Mouse (Mus musculus): ENCODE results near the gene Spice1. TPM values are rescaled to one million over a fixed set of nuclear protein-coding genes. Genes with fewer than 3 reads are reported as not detected.
A peak's percentile ranks its signal among the peaks of the same experiment; 100 is the strongest.

The Spice1 gene
- 28.1 and 31.2 TPM in 2 replicates for polyA plus RNA-seq (2015; fragmentation: Nextera tagmentation; extraction: Ambion mirVana)

DNA sequence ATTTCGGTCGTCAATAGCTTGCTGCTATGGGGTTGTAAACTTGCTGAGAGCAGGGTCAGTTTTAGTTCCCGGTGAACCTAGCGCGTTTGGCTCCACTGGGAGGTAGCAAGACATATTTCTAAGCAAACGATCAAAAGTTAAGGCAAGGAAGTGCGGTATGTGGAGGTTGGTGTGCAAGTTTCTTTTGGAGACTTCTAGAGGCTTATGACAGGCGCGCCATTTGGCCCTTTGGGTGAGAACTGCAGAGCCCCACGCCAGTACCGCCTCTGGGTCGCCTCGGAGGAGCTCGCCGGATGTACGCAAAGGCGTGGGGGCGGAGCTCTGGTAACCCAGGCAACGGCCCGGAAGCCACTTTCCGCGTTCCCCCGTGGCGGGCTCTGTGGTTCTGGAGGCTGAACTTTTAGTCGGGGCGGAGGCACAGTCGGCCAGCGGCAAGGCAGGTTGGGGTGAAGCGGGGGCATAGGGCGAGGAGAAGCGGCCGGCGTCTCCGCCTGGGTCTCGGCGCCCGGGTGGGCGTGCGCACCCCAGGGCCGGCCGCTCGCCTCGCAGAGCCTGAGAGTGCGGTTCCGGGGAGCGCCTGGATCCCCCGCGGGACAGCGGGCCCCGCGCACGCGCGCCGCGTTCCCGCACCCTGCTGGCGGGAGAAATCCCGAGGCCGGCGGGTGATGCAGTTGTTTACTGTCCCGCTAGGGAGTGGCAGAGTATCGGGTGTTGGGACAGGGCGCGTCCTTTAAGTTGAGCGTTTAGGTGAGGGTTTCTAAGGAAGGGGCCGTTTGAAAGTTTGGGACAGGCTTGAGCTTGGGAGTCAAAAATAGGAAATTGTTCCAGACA, at the start of gene Spice1:
Spice1 (plus strand) TSS at position 51 of the 831 bp plus-strand sequence.
- H3K4me1 ChIP-seq = peaks cover 19% of the 10 kb centered on the region
- H3K36me3 ChIP-seq = no peaks in the 10 kb centered on the region
- peak within 1 kb of the TSS; percentile 73 for H3K4me2 ChIP-seq
- peak within 1 kb of the TSS; percentile 96 for H3K27ac ChIP-seq
- no peaks in the 10 kb centered on the region for H3K9me3 ChIP-seq (replicated peaks)
- WGBS = under 1% methylated on average over 67 of the region's 67 CpGs
- peak within 1 kb of the TSS; percentile 77 for H3K4me3 ChIP-seq (replicated peaks)
- peak within 1 kb of the TSS; percentile 69 for H3K9ac ChIP-seq
- H3K27me3 ChIP-seq = no peaks in the 10 kb centered on the region
- ATAC-seq (replicated peaks; ENCODE audit: low FRiP score) = peak; percentile 99

DNA sequence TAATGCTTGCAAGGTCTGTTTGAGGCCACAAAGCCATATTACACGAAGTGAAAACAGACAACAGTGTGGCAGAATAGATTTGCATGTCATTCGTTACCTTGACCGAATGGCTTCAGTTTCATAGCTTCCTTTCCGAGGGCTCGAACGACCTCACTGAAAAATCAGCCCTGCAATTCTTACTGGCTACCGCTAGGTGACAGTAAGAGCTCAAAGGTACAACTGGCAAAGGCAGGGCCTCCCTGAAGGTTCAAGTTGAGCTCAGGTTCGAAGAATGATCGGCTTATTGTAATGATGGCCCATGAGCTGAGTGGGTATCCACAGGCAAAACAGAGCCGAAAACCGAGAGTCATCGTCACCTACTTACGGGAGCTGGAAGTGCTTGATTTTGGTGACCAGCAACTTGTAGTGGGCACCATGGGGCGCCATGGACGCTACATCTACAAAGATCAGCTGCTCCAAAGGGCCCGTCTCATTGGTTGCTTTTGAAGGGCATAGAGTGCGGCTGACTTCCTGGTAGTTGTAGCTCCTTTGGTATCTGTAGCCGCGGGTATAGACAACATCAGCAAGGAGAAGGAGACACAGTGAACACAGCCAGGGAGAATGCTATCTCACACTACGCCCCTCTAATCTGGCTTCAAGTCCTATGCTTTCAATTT, 47.4 kb upstream of the Spice1 start:
- Histone ChIP-seq H3K27ac (no peak overlapping the region), H3K27me3 (no peaks in the 10 kb centered on the region), H3K4me3 (replicated peaks) (no peak overlapping the region), H3K9me3 (replicated peaks) (no peaks in the 10 kb centered on the region), H3K9ac (no peak overlapping the region), H3K4me2 (no peak overlapping the region), H3K36me3 (no peaks in the 10 kb centered on the region), H3K4me1 (peaks cover 6% of the 10 kb centered on the region)
- WGBS = 83% methylated on average over 20 of the region's 20 CpGs
- no peak for ATAC-seq (replicated peaks; ENCODE audit: low FRiP score)

DNA sequence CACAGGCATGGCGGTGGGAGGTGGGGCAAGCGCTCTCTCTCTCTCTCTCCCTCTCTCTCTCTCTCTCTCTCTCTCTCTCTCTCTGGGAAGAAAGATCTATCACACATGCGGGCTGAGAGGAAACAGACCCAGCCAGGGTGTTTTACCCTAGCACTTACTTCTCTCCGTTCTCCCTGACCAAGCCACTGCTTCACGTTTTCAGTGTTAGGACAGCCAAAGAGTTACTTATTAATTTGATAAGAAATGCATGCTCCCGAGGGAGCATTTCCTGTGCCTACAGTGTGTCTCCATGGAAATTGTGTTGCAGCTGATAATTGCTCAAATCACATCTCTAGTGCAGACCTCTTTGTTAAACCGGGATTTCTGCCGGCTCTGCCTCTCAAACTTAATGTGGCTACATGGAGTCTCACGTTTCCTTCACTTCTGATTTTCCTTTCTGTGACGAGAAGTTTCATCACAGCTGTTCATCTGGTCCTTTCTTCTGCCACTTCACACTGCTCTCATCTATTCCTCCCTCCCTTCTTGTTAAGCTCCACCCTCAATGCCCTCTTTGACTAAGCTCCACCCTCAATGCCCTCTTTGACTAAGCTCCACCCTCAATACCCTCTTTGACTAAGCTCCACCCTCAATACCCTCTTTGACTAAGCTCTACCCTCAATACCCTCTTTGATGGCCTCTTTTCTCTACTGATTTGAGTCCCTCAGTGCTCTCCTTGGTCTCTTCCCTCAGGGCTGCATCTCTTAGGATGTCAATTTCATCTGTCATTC, 44.6 kb upstream of the Spice1 start:
- WGBS = 50% methylated on average over 10 of the region's 10 CpGs
- Histone ChIP-seq H3K4me3 (replicated peaks) (no peak overlapping the region), H3K4me1 (peaks cover 6% of the 10 kb centered on the region), H3K4me2 (0 out of 2 replicates have a peak overlapping the region, but pooled peaks have one; percentile 32), H3K27ac (0 out of 2 replicates have a peak overlapping the region, but pooled peaks have one; percentile 2), H3K36me3 (no peaks in the 10 kb centered on the region), H3K9me3 (replicated peaks) (no peaks in the 10 kb centered on the region), H3K9ac (no peak overlapping the region), H3K27me3 (no peaks in the 10 kb centered on the region)
- ATAC-seq (replicated peaks; ENCODE audit: low FRiP score) = no peak

DNA sequence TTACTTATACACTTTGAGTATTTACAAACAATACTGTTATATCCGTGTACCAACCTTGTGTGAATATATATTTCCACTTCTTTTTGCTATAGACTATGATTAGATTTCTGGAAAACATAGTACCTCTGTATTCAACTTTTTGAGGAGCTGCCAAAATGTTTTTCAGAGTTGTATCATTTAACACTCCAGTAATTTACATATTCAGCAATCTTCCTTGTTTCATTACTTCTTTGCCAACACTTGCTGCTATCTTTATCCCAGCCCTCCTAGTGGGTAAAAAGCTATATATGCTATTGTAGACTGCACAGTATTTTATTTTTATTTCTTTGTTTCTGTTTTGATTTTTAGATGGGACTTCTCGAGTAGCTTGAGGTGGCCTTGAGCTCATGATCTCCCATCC, 43.1 kb upstream of the Spice1 start:
- Histone ChIP-seq H3K27ac (no peak overlapping the region), H3K4me1 (peaks cover 6% of the 10 kb centered on the region), H3K9ac (no peak overlapping the region), H3K4me3 (replicated peaks) (no peak overlapping the region), H3K36me3 (no peaks in the 10 kb centered on the region), H3K4me2 (no peak overlapping the region), H3K27me3 (no peaks in the 10 kb centered on the region), H3K9me3 (replicated peaks) (no peaks in the 10 kb centered on the region)
- no peak for ATAC-seq (replicated peaks; ENCODE audit: low FRiP score)
- 79% methylated on average over 2 of the region's 2 CpGs for WGBS

GRCm38 (mm10) chr16:44305606-44306005, 41.3 kb upstream of the Spice1 start:
- Histone ChIP-seq H3K27ac (no peak overlapping the region), H3K4me2 (no peak overlapping the region), H3K4me3 (replicated peaks) (no peak overlapping the region), H3K9ac (no peak overlapping the region), H3K9me3 (replicated peaks) (no peaks in the 10 kb centered on the region), H3K27me3 (no peaks in the 10 kb centered on the region), H3K4me1 (peaks cover 6% of the 10 kb centered on the region), H3K36me3 (no peaks in the 10 kb centered on the region)
- ATAC-seq (replicated peaks; ENCODE audit: low FRiP score) = no peak
- WGBS = 62% methylated on average over 3 of the region's 3 CpGs

- Histone ChIP-seq H3K4me1 (no peaks in the 10 kb centered on the region), H3K27me3 (no peaks in the 10 kb centered on the region), H3K4me2 (no peak overlapping the region), H3K9ac (no peak overlapping the region), H3K9me3 (replicated peaks) (no peaks in the 10 kb centered on the region), H3K4me3 (replicated peaks) (no peak overlapping the region), H3K27ac (no peak overlapping the region), H3K36me3 (no peaks in the 10 kb centered on the region)
- no peak for ATAC-seq (replicated peaks; ENCODE audit: low FRiP score)
- WGBS = 57% methylated on average over 4 of the region's 4 CpGs
Measured at GRCm38 (mm10) chr16:44313422-44313821, 33.5 kb upstream of the Spice1 start.

GRCm38 (mm10) chr16:44316350-44316749, 30.6 kb upstream of the Spice1 start:
- Histone ChIP-seq H3K4me3 (replicated peaks) (no peak overlapping the region), H3K9me3 (replicated peaks) (no peaks in the 10 kb centered on the region), H3K27ac (no peak overlapping the region), H3K36me3 (no peaks in the 10 kb centered on the region), H3K27me3 (no peaks in the 10 kb centered on the region), H3K9ac (no peak overlapping the region), H3K4me2 (no peak overlapping the region), H3K4me1 (no peaks in the 10 kb centered on the region)
- no peak for ATAC-seq (replicated peaks; ENCODE audit: low FRiP score)
- WGBS = 80% methylated on average over 4 of the region's 4 CpGs

- H3K36me3 ChIP-seq = no peaks in the 10 kb centered on the region
- H3K9ac ChIP-seq = no peak overlapping the region
- no peaks in the 10 kb centered on the region for H3K4me1 ChIP-seq
- H3K4me3 ChIP-seq (replicated peaks) = no peak overlapping the region
- H3K4me2 ChIP-seq = no peak overlapping the region
- no peaks in the 10 kb centered on the region for H3K9me3 ChIP-seq (replicated peaks)
- 79% methylated on average over 3 of the region's 3 CpGs for WGBS
- ATAC-seq (replicated peaks; ENCODE audit: low FRiP score) = no peak
- H3K27ac ChIP-seq = no peak overlapping the region
- no peaks in the 10 kb centered on the region for H3K27me3 ChIP-seq
Measured at GRCm38 (mm10) chr16:44320232-44320631, 26.7 kb upstream of the Spice1 start.

GRCm38 (mm10) chr16:44328644-44329043, 18.3 kb upstream of the Spice1 start:
- Histone ChIP-seq H3K4me1 (peaks cover 22% of the 10 kb centered on the region), H3K9me3 (replicated peaks) (no peaks in the 10 kb centered on the region), H3K4me3 (replicated peaks) (no peak overlapping the region), H3K36me3 (no peaks in the 10 kb centered on the region), H3K27me3 (peaks cover 31% of the 10 kb centered on the region), H3K9ac (no peak overlapping the region), H3K4me2 (no peak overlapping the region), H3K27ac (no peak overlapping the region)
- ATAC-seq (replicated peaks; ENCODE audit: low FRiP score) = no peak
- 54% methylated on average over 4 of the region's 4 CpGs for WGBS

DNA sequence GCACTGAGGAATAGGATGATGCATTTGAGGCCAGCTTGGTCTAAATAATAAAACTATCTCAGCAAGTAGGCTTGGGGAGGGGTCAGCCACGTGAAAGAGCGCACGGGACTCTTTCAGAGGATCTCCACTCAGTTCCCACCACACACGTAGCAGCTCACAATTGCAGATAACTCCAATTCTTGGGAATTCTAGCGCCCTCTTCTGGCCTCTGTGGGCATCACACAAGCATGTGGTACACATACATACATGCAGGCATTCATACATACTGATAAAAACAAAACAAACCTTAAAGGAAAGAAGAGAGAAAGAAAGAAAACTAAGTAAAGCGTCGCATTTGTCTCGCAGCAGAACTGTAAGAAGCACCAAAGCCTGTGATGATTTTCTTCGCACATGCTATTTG, 16.3 kb upstream of the Spice1 start:
- Histone ChIP-seq H3K4me1 (peaks cover 22% of the 10 kb centered on the region), H3K27ac (no peak overlapping the region), H3K9me3 (replicated peaks) (no peaks in the 10 kb centered on the region), H3K36me3 (no peaks in the 10 kb centered on the region), H3K9ac (no peak overlapping the region), H3K27me3 (peaks cover 36% of the 10 kb centered on the region), H3K4me3 (replicated peaks) (no peak overlapping the region), H3K4me2 (no peak overlapping the region)
- 83% methylated on average over 9 of the region's 9 CpGs for WGBS
- ATAC-seq (replicated peaks; ENCODE audit: low FRiP score) = no peak

- Histone ChIP-seq H3K4me1 (peaks cover 22% of the 10 kb centered on the region), H3K4me2 (no peak overlapping the region)
Measured at GRCm38 (mm10) chr16:44331154-44331553, 15.8 kb upstream of the Spice1 start.

GRCm38 (mm10) chr16:44331671-44331994, 15.3 kb upstream of the Spice1 start:
- Histone ChIP-seq H3K9me3 (replicated peaks) (no peaks in the 10 kb centered on the region), H3K9ac (peak overlapping the region; percentile 61; the same call in 1 of the 2 replicates), H3K27me3 (peaks cover 36% of the 10 kb centered on the region), H3K4me1 (peaks cover 22% of the 10 kb centered on the region), H3K36me3 (no peaks in the 10 kb centered on the region), H3K4me3 (replicated peaks) (peak overlapping the region; percentile 68), H3K27ac (no peak overlapping the region), H3K4me2 (peak overlapping the region; percentile 100)
- 18% methylated on average over 6 of the region's 6 CpGs for WGBS
- ATAC-seq (replicated peaks; ENCODE audit: low FRiP score) = no peak

More at GRCm38 (mm10) chr16:44331154-44331553, 15.8 kb upstream of the Spice1 start:
- WGBS = 20% methylated on average over 9 of the region's 9 CpGs
- Histone ChIP-seq H3K36me3 (no peaks in the 10 kb centered on the region), H3K27ac (no peak overlapping the region), H3K4me3 (replicated peaks) (0 out of 2 replicates have a peak overlapping the region, but pooled peaks have one; percentile 68), H3K9me3 (replicated peaks) (no peaks in the 10 kb centered on the region), H3K27me3 (peaks cover 36% of the 10 kb centered on the region), H3K9ac (no peak overlapping the region)
- ATAC-seq (replicated peaks; ENCODE audit: low FRiP score) = 0 out of 2 replicates have a peak, but pooled peaks have one; percentile 40
